Mouse (Mus musculus) limb, embryonic 14.5 days (tissue): Measurements from ENCODE around the gene Wdr82. TPM values are rescaled to one million over a fixed set of nuclear protein-coding genes. Genes with fewer than 3 reads are reported as not detected.

ENCODE experiments used
- ATAC-seq: fragments of 200-750 bp; cut with Nextera tagmentation; 2 replicates; pipeline ENCODE4 v1.8.0; 2017; ENCODE audit warnings: low read depth, moderate number of reproducible peaks, moderate TSS enrichment; ENCODE audit not compliant: low FRiP score
- DNase-seq: peaks from one replicate; pipeline ENCODE4 v3.0.0-alpha.2; 2015; ENCODE audit warnings: low spot score
- H3K27ac ChIP-seq: fragments of 300-500 bp; sonication (generic); replicated peaks from 2 replicates; pipeline ENCODE4 v1.5.1; 2014; ENCODE audit warnings: low read depth, mild to moderate bottlenecking, low read length, moderate library complexity, mixed read lengths
- H3K27me3 ChIP-seq: fragments of 300-500 bp; sonication (generic); 2 replicates; pipeline ENCODE4 v1.6.1; 2014; ENCODE audit warnings: low read length, mixed read lengths; ENCODE audit not compliant: control insufficient read depth, insufficient read depth
- H3K36me3 ChIP-seq: fragments of 300-500 bp; sonication (generic); 2 replicates; pipeline ENCODE4 v1.6.1; 2014; ENCODE audit warnings: mild to moderate bottlenecking, low read length, moderate library complexity, mixed read lengths; ENCODE audit not compliant: control insufficient read depth, insufficient read depth
- H3K4me1 ChIP-seq: fragments of 300-500 bp; sonication (generic); 2 replicates; pipeline ENCODE4 v1.6.1; 2014; ENCODE audit warnings: antibody characterized with exemption, low read length, mixed read lengths; ENCODE audit not compliant: control insufficient read depth, insufficient read depth
- H3K4me2 ChIP-seq: fragments of 300-500 bp; sonication (generic); replicated peaks from 2 replicates; pipeline ENCODE4 v1.6.1; 2014; ENCODE audit warnings: low read depth, mild to moderate bottlenecking, low read length, moderate library complexity; ENCODE audit not compliant: severe bottlenecking
- H3K4me3 ChIP-seq: fragments of 300-500 bp; sonication (generic); replicated peaks from 2 replicates; pipeline ENCODE4 v1.5.1; 2014; ENCODE audit warnings: low read length
- H3K9ac ChIP-seq: fragments of 300-500 bp; sonication (generic); 2 replicates; pipeline ENCODE4 v1.6.1; 2014; ENCODE audit warnings: mild to moderate bottlenecking, low read depth, low read length, moderate library complexity; ENCODE audit not compliant: severe bottlenecking
- H3K9me3 ChIP-seq: fragments of 300-500 bp; sonication (generic); 2 replicates; pipeline ENCODE4 v1.6.1; 2016; ENCODE audit warnings: low read length; ENCODE audit not compliant: control insufficient read depth
- POLR2A ChIP-seq: fragments of 200-500 bp; IDR thresholded peaks from 2 replicates; pipeline ENCODE4 v1.8.0; 2012; ENCODE audit warnings: inconsistent platforms, mild to moderate bottlenecking, moderate library complexity, borderline replicate concordance; ENCODE audit not compliant: insufficient read depth, insufficient read length; ENCODE audit errors: extremely low read depth
- WGBS: fragments of 180-500 bp; shearing (Covaris S2); extraction: QIAGEN DNeasy Blood & Tissue Kit; methylation state at CpG from one replicate; pipeline ENCODE4 v1.1.7; 2014; 5-methylcytosine and 5-hydroxymethylcytosine counted together
- polyA plus RNA-seq, 2 experiments: library from polyadenylated mRNA; depleted of rRNA in 1 of 2; stranded (reverse) in 1 of 2; unstranded in 1 of 2; fragments of >200 nt; fragmentation: Nextera tagmentation in 1 of 2; extraction: Ambion mirVana in 1 of 2; gene quantifications; 2 replicates each; pipeline versions ENCODE4 v1.2.1 to v1.2.3; 2012 to 2014

The Wdr82 gene
- polyA plus RNA-seq, 2 experiments: 30.2 to 104 TPM

GRCm38 (mm10) chr9:106192024-106192423, 21.3 kb downstream of the Wdr82 start:
- no peaks in the 10 kb centered on the region for H3K9me3 ChIP-seq
- H3K36me3 ChIP-seq: peaks cover 86% of the 10 kb centered on the region
- no peaks in the 10 kb centered on the region for H3K4me1 ChIP-seq
- ATAC-seq (no peak), DNase-seq (no peak)
- H3K9ac ChIP-seq: no peak overlapping the region
- no peaks in the 10 kb centered on the region for H3K27me3 ChIP-seq
- no peak overlapping the region for H3K4me2 ChIP-seq
- no peak overlapping the region for H3K4me3 ChIP-seq
- 93% methylated on average over 8 of the region's 8 CpGs for WGBS
- H3K27ac ChIP-seq: no peak overlapping the region
- TF ChIP-seq POLR2A: no peak

- no peak overlapping the region for H3K27ac ChIP-seq
- no peak overlapping the region for H3K4me2 ChIP-seq
- 85% methylated on average over 1 of the region's 1 CpGs for WGBS
- no peaks in the 10 kb centered on the region for H3K9me3 ChIP-seq
- no peak for TF ChIP-seq POLR2A
- H3K4me3 ChIP-seq: no peak overlapping the region
- H3K36me3 ChIP-seq: peaks cover 80% of the 10 kb centered on the region
- peaks cover 8% of the 10 kb centered on the region for H3K4me1 ChIP-seq
- no peak overlapping the region for H3K9ac ChIP-seq
- no peaks in the 10 kb centered on the region for H3K27me3 ChIP-seq
- ATAC-seq (no peak), DNase-seq (no peak)
Measured at GRCm38 (mm10) chr9:106192998-106193397, 22.3 kb downstream of the Wdr82 start.

- ATAC-seq (no peak), DNase-seq (no peak)
- Histone ChIP-seq H3K4me1 (peaks cover 8% of the 10 kb centered on the region), H3K9ac (no peak overlapping the region), H3K36me3 (peaks cover 68% of the 10 kb centered on the region), H3K9me3 (no peaks in the 10 kb centered on the region), H3K27me3 (no peaks in the 10 kb centered on the region), H3K4me2 (no peak overlapping the region), H3K27ac (no peak overlapping the region), H3K4me3 (no peak overlapping the region)
- no peak for TF ChIP-seq POLR2A
- 92% methylated on average over 8 of the region's 8 CpGs for WGBS
Measured at GRCm38 (mm10) chr9:106193930-106194807, 23.4 kb downstream of the Wdr82 start.

GRCm38 (mm10) chr9:106195693-106196092, 25.0 kb downstream of the Wdr82 start:
- H3K4me2 ChIP-seq: no peak overlapping the region
- ATAC-seq (no peak), DNase-seq (no peak)
- peaks cover 53% of the 10 kb centered on the region for H3K36me3 ChIP-seq
- no peak overlapping the region for H3K4me3 ChIP-seq
- 90% methylated on average over 8 of the region's 8 CpGs for WGBS
- H3K27me3 ChIP-seq: no peaks in the 10 kb centered on the region
- H3K27ac ChIP-seq: no peak overlapping the region
- no peaks in the 10 kb centered on the region for H3K9me3 ChIP-seq
- peaks cover 13% of the 10 kb centered on the region for H3K4me1 ChIP-seq
- no peak overlapping the region for H3K9ac ChIP-seq
- TF ChIP-seq POLR2A: no peak

- H3K9me3 ChIP-seq: no peaks in the 10 kb centered on the region
- WGBS: 67% methylated on average over 3 of the region's 3 CpGs
- H3K27me3 ChIP-seq: no peaks in the 10 kb centered on the region
- H3K36me3 ChIP-seq: peaks cover 38% of the 10 kb centered on the region
- no peak overlapping the region for H3K4me3 ChIP-seq
- ATAC-seq: no peak
- H3K9ac ChIP-seq: no peak overlapping the region
- no peak for DNase-seq
- TF ChIP-seq POLR2A: no peak
- H3K4me2 ChIP-seq: no peak overlapping the region
- H3K27ac ChIP-seq: no peak overlapping the region
- peaks cover 15% of the 10 kb centered on the region for H3K4me1 ChIP-seq
Measured at GRCm38 (mm10) chr9:106197081-106197713, 26.5 kb downstream of the Wdr82 start.
